Mouse (Mus musculus) activated CD4-positive, CD25-positive, alpha-beta regulatory T cell, adult 4 months (primary cell): ENCODE data around the gene Exo5. TPM values are rescaled to one million over a fixed set of nuclear protein-coding genes. Genes with fewer than 3 reads are reported as not detected.

ENCODE experiments used
- ATAC-seq: one replicate; pipeline ENCODE4 v1.8.0; 2017
- polyA plus RNA-seq, 2 experiments: library from polyadenylated mRNA; unstranded; fragments of 100-300 nt; shearing (Covaris generic); gene quantifications; one replicate each; pipeline ENCODE4 v1.2.1; 2017

Gene Exo5
- 10 to 100 TPM; 28.2 to 30.5 TPM for polyA plus RNA-seq

GRCm38 (mm10) chr4:120924554-120925299 lies at the start of gene Exo5:
Exo5 (minus strand) TSS chr4:120925017.
- ATAC-seq, result peak; percentile 90

GRCm38 (mm10) chr4:120971842-120972241 lies 47.0 kb upstream of the Exo5 start:
- ATAC-seq, result no peak

GRCm38 (mm10) chr4:120969382-120970146 lies 44.7 kb upstream of the Exo5 start:
- no peak for ATAC-seq

- no peak for ATAC-seq
These were observed 43.7 kb upstream of the Exo5 start for GRCm38 (mm10) chr4:120968486-120968885.

- ATAC-seq, result no peak
These were observed 30.8 kb upstream of the Exo5 start for GRCm38 (mm10) chr4:120955586-120955985.

- no peak for ATAC-seq
These were observed 28.9 kb upstream of the Exo5 start for GRCm38 (mm10) chr4:120953667-120954066.

- ATAC-seq, result no peak
These were observed 28.2 kb upstream of the Exo5 start for GRCm38 (mm10) chr4:120953038-120953437.

GRCm38 (mm10) chr4:120952163-120952562 lies 27.3 kb upstream of the Exo5 start:
- ATAC-seq, result no peak

- ATAC-seq, result peak; percentile 93
These were observed 26.7 kb upstream of the Exo5 start, which contains the start of gene Zfp69 for GRCm38 (mm10) chr4:120951428-120951973. Zfp69 (minus strand) TSS chr4:120951699.

GRCm38 (mm10) chr4:120950763-120951427 lies 26.1 kb upstream of the Exo5 start:
- ATAC-seq, result no peak

- no peak for ATAC-seq
These were observed 24.1 kb upstream of the Exo5 start for GRCm38 (mm10) chr4:120948938-120949337.

- ATAC-seq, result no peak
These were observed 10.2 kb upstream of the Exo5 start for GRCm38 (mm10) chr4:120935006-120935405.

GRCm38 (mm10) chr4:120930736-120931135 lies 5.9 kb upstream of the Exo5 start:
- ATAC-seq, result no peak

- no peak for ATAC-seq
These were observed 3.9 kb upstream of the Exo5 start for GRCm38 (mm10) chr4:120928686-120929085.

- peak; percentile 43 for ATAC-seq
These were observed 569 bp upstream of the Exo5 start for GRCm38 (mm10) chr4:120925386-120925785.

GRCm38 (mm10) chr4:120921461-120921860 lies 3.4 kb downstream of the Exo5 start:
- no peak for ATAC-seq

GRCm38 (mm10) chr4:120914501-120914900 lies 10.3 kb downstream of the Exo5 start:
- no peak for ATAC-seq

GRCm38 (mm10) chr4:120913861-120914260 lies 11.0 kb downstream of the Exo5 start:
- ATAC-seq, result no peak

GRCm38 (mm10) chr4:120913443-120913842 lies 11.4 kb downstream of the Exo5 start:
- ATAC-seq, result no peak

GRCm38 (mm10) chr4:120912866-120913265 lies 12.0 kb downstream of the Exo5 start:
- ATAC-seq, result no peak

- ATAC-seq, result no peak
These were observed 13.7 kb downstream of the Exo5 start for GRCm38 (mm10) chr4:120911086-120911485.

- ATAC-seq, result peak; percentile 76
These were observed 15.2 kb downstream of the Exo5 start for GRCm38 (mm10) chr4:120909558-120910150.

- no peak for ATAC-seq
These were observed 19.2 kb downstream of the Exo5 start for GRCm38 (mm10) chr4:120905644-120906043.
